In genomic region chr5:114501252-114501651, GRCm38 (mm10) we compare ENCODE assay signal across 14 mouse cellular contexts. TPM values are rescaled to one million over a fixed set of nuclear protein-coding genes. Genes with fewer than 3 reads are reported as not detected.
DNase-seq lines count a peak whose midpoint lies in the region; ATAC-seq and TF ChIP-seq lines count a peak whose summit lies in the region.
"Had no signal": no experiment of that assay in that cellular context is flagged by ENCODE, and none has a peak within 500 bp of the region (broad histone marks: within the 10 kb centered on the region; RNA-seq: fewer than 3 reads in every experiment).

No protein-coding gene starts in this region.

- H3K9ac ChIP-seq in stomach, postnatal 0 days (ENCODE audit: low read length) = no peak overlapping the region
- H3K9ac ChIP-seq: forebrain, embryonic 13.5 days; intestine, embryonic 15.5 days; limb, embryonic 13.5 days had no signal

- TF ChIP-seq CTCF in stomach, postnatal 0 days (IDR thresholded peaks at IDR 0.05; ENCODE audit: low read depth) = no peak

- peak overlapping the region; percentile 40 for H3K27ac ChIP-seq in stomach, postnatal 0 days (replicated peaks)
- H3K27ac ChIP-seq: forebrain, embryonic 13.5 days; intestine, embryonic 15.5 days; limb, embryonic 13.5 days had no signal

- WGBS in stomach, postnatal 0 days = 33% methylated on average over 9 of the region's 9 CpGs

- no peaks in the 10 kb centered on the region for H3K4me1 ChIP-seq in stomach, postnatal 0 days (replicated peaks; ENCODE audit: control insufficient read depth, insufficient read depth)
- H3K4me1 ChIP-seq: forebrain, embryonic 13.5 days; intestine, embryonic 15.5 days had no signal

- H3K4me3 ChIP-seq in stomach, postnatal 0 days (ENCODE audit: low read depth, low read length) = no peak overlapping the region
- H3K4me3 ChIP-seq: forebrain, embryonic 13.5 days; intestine, embryonic 15.5 days; limb, embryonic 13.5 days had no signal

- H3K9me3 ChIP-seq in stomach, postnatal 0 days (ENCODE audit: control insufficient read depth, low read length) = no peaks in the 10 kb centered on the region
- H3K9me3 ChIP-seq: forebrain, embryonic 13.5 days; intestine, embryonic 15.5 days; limb, embryonic 13.5 days had no signal

- H3K27me3 ChIP-seq in stomach, postnatal 0 days (ENCODE audit: control insufficient read depth, insufficient read depth, low read length) = no peaks in the 10 kb centered on the region
- H3K27me3 ChIP-seq: intestine, embryonic 15.5 days; limb, embryonic 13.5 days had no signal

- 0 out of 2 replicates have a peak overlapping the region, but pooled peaks have one; percentile 3 for H3K4me2 ChIP-seq in stomach, postnatal 0 days (replicated peaks; ENCODE audit: low read depth)
- H3K4me2 ChIP-seq: forebrain, embryonic 13.5 days; intestine, embryonic 15.5 days; limb, embryonic 13.5 days had no signal

- H3K36me3 ChIP-seq in stomach, postnatal 0 days (ENCODE audit: control insufficient read depth, insufficient read depth, low read length) = no peaks in the 10 kb centered on the region
- H3K36me3 ChIP-seq: intestine, embryonic 15.5 days; limb, embryonic 13.5 days had no signal

- ATAC-seq in stomach, postnatal 0 days (ENCODE audit: low FRiP score, low TSS enrichment) = peak; percentile 80
- ATAC-seq: forebrain, embryonic 13.5 days; intestine, embryonic 15.5 days; Patski had no signal

- TF ChIP-seq EP300 in stomach, postnatal 0 days (optimal IDR thresholded peaks at IDR 0.05) = no peak

- peak; percentile 18 for DNase-seq in gastrocnemius, adult 18-20 months (ENCODE audit: low spot score)
- no peak for DNase-seq in gastrocnemius, postnatal 4 days (ENCODE audit: low spot score in 2 of 2)
- DNase-seq in urinary bladder, postnatal 14 days (ENCODE audit: low spot score) = peak; percentile 11
- no peak for DNase-seq in urinary bladder, postnatal 4 days (ENCODE audit: low spot score in 2 of 2)
- peak; percentile 13 for DNase-seq in forelimb bud, embryonic 11.5 days (ENCODE audit: low read depth, low spot score)
- DNase-seq in stomach, postnatal 0 days (ENCODE audit: low spot score) = peak; percentile 63
- no peak for DNase-seq in right cerebral cortex, adult 2 months (ENCODE audit: low spot score in 2 of 2)
- no peak for DNase-seq in kidney, postnatal 14 days
- DNase-seq: heart, adult 18-20 months; heart, postnatal 36 days had no signal

RNA-seq across cellular contexts. Expression of gene Mvk, which starts 57.2 kb away (rescaled TPM):
- total RNA-seq in gastrocnemius, adult 18-20 months (2021) = 1 to 10 TPM; 8.4 to 9.4 TPM
- 10 to 100 TPM; 20.8 to 24.2 TPM for total RNA-seq in gastrocnemius, postnatal 4 days (2021)
- 60.1 and 64.4 TPM in 2 replicates for polyA plus RNA-seq in stomach, postnatal 0 days (2015; fragmentation: Nextera tagmentation; extraction: Ambion mirVana)

RNA-seq across cellular contexts. Expression of gene Mmab, which starts 57.4 kb away (rescaled TPM):
- total RNA-seq in gastrocnemius, adult 18-20 months (2021) = 10 to 100 TPM; 19.2 to 19.4 TPM
- 10 to 100 TPM; 13.6 to 16.0 TPM for total RNA-seq in gastrocnemius, postnatal 4 days (2021)
- polyA plus RNA-seq in stomach, postnatal 0 days (2015; fragmentation: Nextera tagmentation; extraction: Ambion mirVana) = 11.4 and 12.4 TPM in 2 replicates

Comparison
In these comparisons a context has a peak if more than half of its experiments do, and no peak if none do; other contexts are left out.
1. DNase-seq: peak in gastrocnemius, adult 18-20 months (single experiment), urinary bladder, postnatal 14 days (single experiment), forelimb bud, embryonic 11.5 days (single experiment) and stomach, postnatal 0 days (single experiment); none in gastrocnemius, postnatal 4 days (0 of 2), urinary bladder, postnatal 4 days (0 of 2), right cerebral cortex, adult 2 months (0 of 2) and kidney, postnatal 14 days (single experiment).